Mouse (Mus musculus) heart, postnatal 36 days (tissue): ENCODE measurements around the gene Mroh2a. TPM values are rescaled to one million over a fixed set of nuclear protein-coding genes. Genes with fewer than 3 reads are reported as not detected.

Source experiments
- DNase-seq, 2 experiments: peaks; one replicate each; pipeline ENCODE4 v3.0.0; 2021 to 2022
- intact Hi-C: fragments of 180-260 bp; cut with DNase I; formaldehyde crosslinking; loops from one replicate; pipeline ENCODE4 v1.15.1; 2025
- total RNA-seq, 2 experiments: library from RNA; stranded (reverse); gene quantifications; 2 replicates each; pipeline ENCODE4 v1.2.3; 2021

Gene Mroh2a
- total RNA-seq, 2 experiments from 2014 or later: not detected

- DNase-seq: no peak
- intact Hi-C loops: no loop called here
Measured at GRCm38 (mm10) chr1:88304261-88304985, 77.6 kb downstream of the Mroh2a start.

GRCm38 (mm10) chr1:88305018-88305795 is 78.4 kb downstream of the Mroh2a start:
- intact Hi-C loops: no loop called here

GRCm38 (mm10) chr1:88306543-88306942 is 79.8 kb downstream of the Mroh2a start:
- no peak for DNase-seq
- intact Hi-C loops: no loop called here

More at GRCm38 (mm10) chr1:88305018-88305795, 78.4 kb downstream of the Mroh2a start:
- DNase-seq: no peak

GRCm38 (mm10) chr1:88307180-88307579 is 80.4 kb downstream of the Mroh2a start:
- DNase-seq: no peak
- intact Hi-C loops: no loop called here

- intact Hi-C loops: no loop called here
- DNase-seq: no peak
Measured at GRCm38 (mm10) chr1:88309020-88309419, 82.2 kb downstream of the Mroh2a start.

GRCm38 (mm10) chr1:88309905-88310304 is 83.1 kb downstream of the Mroh2a start:
- intact Hi-C loops: no loop called here
- no peak for DNase-seq

- DNase-seq: no peak
- intact Hi-C loops: no loop called here
Measured at GRCm38 (mm10) chr1:88310349-88310748, 83.6 kb downstream of the Mroh2a start.

Other genes with a start within 250 kb of the Mroh2a start
- gene Usp40, start 218.4 kb upstream of the Mroh2a start, total RNA-seq: 10 to 100 TPM; 13.2 to 16.5 TPM
- not detected for gene Ugt1a10, start 171.6 kb upstream of the Mroh2a start, total RNA-seq
- gene Ugt1a9, start 156.2 kb upstream of the Mroh2a start, total RNA-seq: not detected
- gene Ugt1a8, start 139.2 kb upstream of the Mroh2a start, total RNA-seq: not detected
- gene Ugt1a7c, start 131.9 kb upstream of the Mroh2a start, total RNA-seq: 1 to 10 TPM; 1.2 to 2.6 TPM
- 1 to 10 TPM; 1.1 to 1.4 TPM for gene Ugt1a6b, start 123.7 kb upstream of the Mroh2a start, total RNA-seq
- gene Ugt1a6a, start 92.2 kb upstream of the Mroh2a start, total RNA-seq: 1 to 10 TPM; 4.0 to 4.1 TPM
- gene Ugt1a5, start 61.0 kb upstream of the Mroh2a start, total RNA-seq: under 1 TPM; 0.24 to 0.42 TPM
- gene Ugt1a2, start 26.4 kb upstream of the Mroh2a start, total RNA-seq: under 1 TPM in 1 of 2 experiments, not detected in 1; 0.14 TPM
- under 1 TPM in 1 of 2 experiments, not detected in 1; 0.33 TPM for gene Dnajb3, start 21.2 kb upstream of the Mroh2a start, total RNA-seq
- not detected for gene Ugt1a1, start 15.0 kb upstream of the Mroh2a start, total RNA-seq
- 10 to 100 TPM; 12.2 to 13.3 TPM for gene Hjurp, start 50.6 kb downstream of the Mroh2a start, total RNA-seq
- not detected for gene Trpm8, start 50.7 kb downstream of the Mroh2a start, total RNA-seq
- not detected for gene Spp2, start 180.0 kb downstream of the Mroh2a start, total RNA-seq